Mouse (Mus musculus) kidney, postnatal 4 days (tissue): Measurements from ENCODE around the gene Alpk1.

ENCODE experiments used
- DNase-seq, 2 experiments: peaks; one replicate each; pipeline ENCODE4 v3.0.0; 2021; ENCODE audit warnings: mixed read lengths in 2 of 2

The Alpk1 gene

DNA sequence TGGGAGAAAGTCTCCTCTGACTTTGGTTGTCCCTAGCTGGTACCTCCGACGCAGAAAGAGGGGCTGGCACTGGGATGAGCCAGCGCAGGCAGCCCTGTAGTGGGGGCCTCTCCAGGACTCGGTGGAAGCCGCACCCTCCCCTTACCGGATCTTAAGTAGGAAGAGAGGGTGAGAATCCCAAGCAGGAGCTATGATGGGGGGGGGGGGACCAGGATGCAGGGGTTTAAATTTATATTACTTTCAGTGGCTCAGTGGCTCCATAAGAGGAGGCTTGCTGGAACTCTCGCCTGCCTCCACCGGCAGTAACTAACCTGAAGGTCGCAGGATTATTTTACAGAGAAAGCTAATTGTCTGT, 152.4 kb downstream of the Alpk1 start:
- peak in 1 of 2 experiments; percentile 20 for DNase-seq

DNA sequence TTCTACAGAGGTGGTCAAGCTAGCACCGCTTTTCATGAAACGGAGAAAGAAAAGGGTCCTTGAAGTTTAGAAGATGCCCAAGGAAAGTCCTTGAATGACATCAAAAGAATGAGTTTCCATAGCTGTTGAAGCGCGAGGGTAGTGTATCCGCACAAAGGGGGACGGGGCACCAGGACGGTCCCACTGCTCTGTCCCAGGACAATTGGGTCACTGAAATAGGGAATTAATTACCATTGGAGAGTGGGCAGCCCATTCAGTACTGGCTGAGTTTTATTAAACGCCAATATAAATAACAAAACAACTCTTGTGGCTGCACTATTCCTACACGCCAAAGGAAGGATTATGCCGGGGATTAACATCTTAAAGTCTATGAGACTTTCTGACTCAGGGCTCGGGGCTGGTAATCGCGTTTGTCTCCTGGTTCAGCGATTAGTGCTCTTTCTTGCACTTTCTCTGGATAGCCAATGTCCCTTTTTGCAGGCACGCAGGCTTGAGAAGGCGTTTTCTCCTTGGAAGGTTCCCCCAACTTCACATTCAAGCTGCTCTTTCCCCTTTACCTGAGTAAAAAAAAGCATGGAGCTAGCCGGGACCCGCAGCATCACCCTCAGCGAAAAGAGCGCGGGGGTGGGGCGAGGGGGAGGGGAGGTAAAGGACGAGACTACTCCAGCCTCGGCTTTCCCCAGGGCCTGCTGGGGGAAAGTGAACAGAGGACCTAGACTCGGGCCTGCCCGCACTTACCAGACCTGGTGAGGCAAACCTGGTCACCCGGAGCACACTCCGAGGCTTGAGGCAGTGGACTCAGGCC, 153.0 kb downstream of the Alpk1 start:
- peak in 1 of 2 experiments; percentile 26 for DNase-seq

DNA sequence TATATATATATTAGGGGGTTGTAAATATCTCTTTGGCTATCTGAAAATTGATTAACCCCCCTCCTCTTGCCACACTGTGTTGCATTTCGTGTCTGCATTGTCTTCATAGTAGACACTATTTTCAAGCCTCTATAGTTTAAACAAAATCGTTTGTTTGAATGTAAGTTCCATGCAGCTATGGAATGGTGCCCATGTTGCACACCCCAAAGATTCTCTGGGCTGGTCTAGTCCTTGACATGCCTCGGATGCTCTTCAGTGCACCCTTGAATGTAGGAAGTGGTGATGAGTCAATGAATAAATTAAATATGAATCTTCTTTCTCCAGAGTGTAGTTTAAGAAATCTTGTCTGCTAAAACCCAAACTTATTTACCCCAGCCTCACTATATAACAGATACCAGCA, 153.8 kb downstream of the Alpk1 start:
- no peak for DNase-seq

DNA sequence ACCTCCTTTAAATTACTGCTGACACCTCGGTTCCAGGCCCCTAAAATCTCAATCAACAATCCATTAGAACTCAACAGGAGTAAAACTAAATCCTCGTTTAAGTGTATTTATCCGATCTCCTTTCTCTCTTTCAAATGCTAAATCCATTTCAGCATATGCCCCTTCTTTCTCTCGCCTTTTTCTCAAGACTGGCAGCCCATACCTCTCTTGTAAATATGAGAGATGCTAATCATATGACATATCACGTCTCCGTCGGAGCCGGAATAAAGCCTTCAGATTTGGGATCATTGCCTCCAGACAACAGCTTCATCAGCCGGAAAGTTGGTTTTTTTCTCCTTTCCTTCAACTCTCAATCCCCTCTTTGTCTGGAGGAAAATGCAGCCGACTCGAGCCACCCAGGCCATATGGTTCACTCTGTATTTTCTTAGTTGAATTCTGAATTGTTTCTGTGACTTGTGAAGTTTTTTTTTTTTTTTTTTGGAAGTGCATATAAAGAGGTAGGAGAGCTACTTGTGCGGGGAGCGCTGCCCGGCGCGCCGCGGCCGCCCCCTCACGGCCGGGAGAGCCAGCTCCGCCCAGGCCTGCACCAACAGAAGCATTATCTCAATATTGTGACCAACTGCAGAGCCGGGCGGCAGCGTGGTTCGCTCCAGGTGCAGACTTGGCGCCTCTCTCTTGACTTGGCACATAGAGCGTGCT, 154.5 kb downstream of the Alpk1 start:
- DNase-seq: peak in 1 of 2 experiments; percentile 34

DNA sequence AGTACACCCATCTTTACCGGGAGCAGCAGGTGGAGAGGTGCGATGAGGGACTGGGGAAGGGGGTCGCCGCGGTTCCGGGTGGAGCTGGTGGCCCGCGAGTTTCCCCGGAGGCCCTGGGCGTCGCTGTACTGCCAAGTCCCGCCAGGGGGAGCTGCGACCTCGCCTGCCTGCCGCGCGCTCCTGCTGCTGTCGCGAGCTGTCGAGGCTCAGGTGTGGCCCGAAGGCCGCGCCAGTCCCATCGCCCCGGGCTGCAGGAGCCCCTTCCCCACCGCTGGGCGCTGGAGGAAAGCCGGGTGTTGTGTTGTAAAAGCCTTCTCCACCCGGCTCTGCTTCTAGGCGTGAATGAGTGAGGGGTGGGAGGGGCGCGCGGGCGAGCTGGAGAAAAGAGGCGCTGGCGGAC, 155.0 kb downstream of the Alpk1 start:
- DNase-seq: peak; percentile 84 to 86
